In the genomic region with DNA sequence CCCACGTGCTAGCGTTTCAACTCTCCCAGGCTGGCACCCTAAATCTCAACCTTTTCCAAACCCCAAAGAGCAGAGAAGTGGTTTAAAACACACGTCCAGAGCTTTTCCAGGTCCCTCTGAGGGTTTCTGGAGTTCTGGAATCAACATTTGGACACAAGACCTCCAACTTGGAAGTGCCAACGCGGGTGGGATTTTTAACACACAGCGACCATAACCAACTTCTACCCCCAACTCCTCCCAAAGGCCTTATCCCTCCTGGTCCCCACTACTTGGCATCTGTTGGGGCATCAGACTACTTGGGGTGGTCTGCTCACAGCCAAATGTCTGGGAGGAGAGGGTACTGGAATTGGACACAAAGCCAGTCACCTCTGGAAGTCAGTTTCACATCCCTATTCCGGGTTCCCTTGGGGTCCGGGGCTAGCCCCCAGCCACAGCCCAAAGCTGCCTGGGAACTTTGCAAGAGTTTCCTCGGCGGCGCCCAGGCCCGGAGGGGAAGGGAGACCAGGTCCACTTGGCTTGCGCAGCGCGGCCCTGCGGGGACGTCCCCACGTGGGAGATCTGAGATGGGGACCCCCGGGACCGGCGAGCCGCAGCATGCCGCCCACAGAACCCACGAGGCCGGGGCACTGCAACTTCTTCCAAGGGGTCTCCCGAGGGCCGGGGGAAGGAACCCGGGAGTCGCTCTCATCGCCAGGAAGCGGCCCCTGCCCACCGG, we compare ENCODE assay signal across 7 mouse cellular contexts. TPM values are rescaled to one million over a fixed set of nuclear protein-coding genes. Genes with fewer than 3 reads are reported as not detected.
DNase-seq lines count a peak whose midpoint lies in the region; ATAC-seq and TF ChIP-seq lines count a peak whose summit lies in the region.

No protein-coding gene starts in this region.

- TF ChIP-seq RAD21 in CH12.LX (IDR thresholded peaks at IDR 0.05; ENCODE audit: low read depth, low read length): no peak

- no peak for TF ChIP-seq CTCF in CH12.LX (conservative IDR thresholded peaks at IDR 0.05 in 1 of 2, IDR thresholded peaks at IDR 0.05 in 1 of 2; ENCODE audit: low read depth in 2 of 2, low read length in 2 of 2)
- no peak for TF ChIP-seq CTCF in cortical plate, adult 2 months (IDR thresholded peaks at IDR 0.05; ENCODE audit: extremely low read depth, insufficient read depth, low read length)

- in situ Hi-C loops in CH12.LX (cut with MboI; ENCODE audit: low pct_ligation_motif_present, low pct_unique_long_range_greater_than_20kb, low sequenced_read_pairs): loop anchor here (10.0 kb wide), 1 partner anchor 202 kb away; a partner anchor contains a TSS

- peaks cover 37% of the 10 kb centered on the region for H3K79me2 ChIP-seq in CH12.LX (replicated peaks; ENCODE audit: control insufficient read depth, extremely low read depth, insufficient read depth, poor library complexity, severe bottlenecking)

- DNase-seq in A20 (ENCODE audit: low read depth, low spot score): peak; percentile 58
- DNase-seq in CH12.LX (ENCODE audit: extremely low read depth): peak; percentile 42
- DNase-seq in limb, embryonic 11.5 days (ENCODE audit: low spot score): peak; percentile 76
- DNase-seq in neural tube, embryonic 10.5 days (ENCODE audit: extremely low spot score, low spot score): peak; percentile 68

- 1% methylated on average over 25 of the region's 32 CpGs for WGBS in heart, embryonic 11.5 days (ENCODE audit: insufficient replicate concordance)
- WGBS in limb, embryonic 11.5 days: 0% methylated on average over 32 of the region's 32 CpGs

- H3K27ac ChIP-seq in CH12.LX (ENCODE audit: insufficient read depth, low read depth): peak overlapping the region; percentile 83
- peak overlapping the region; percentile 61 for H3K27ac ChIP-seq in cortical plate, adult 2 months (ENCODE audit: insufficient read depth, low read length)
- peak overlapping the region; percentile 98 for H3K27ac ChIP-seq in heart, embryonic 11.5 days (ENCODE audit: low read depth, low read length)
- H3K27ac ChIP-seq in limb, embryonic 11.5 days (replicated peaks; ENCODE audit: low read depth, low read length): peak overlapping the region; percentile 99

- ATAC-seq in heart, embryonic 11.5 days (replicated peaks; ENCODE audit: insufficient number of reproducible peaks, low FRiP score, low TSS enrichment): no peak
- ATAC-seq in limb, embryonic 11.5 days (ENCODE audit: insufficient number of reproducible peaks, low FRiP score, low TSS enrichment, low read depth): no peak
- no peak for ATAC-seq in frontal cortex, adult (ENCODE audit: low TSS enrichment)

- H3K9ac ChIP-seq in CH12.LX (ENCODE audit: insufficient read depth, low read depth): peak overlapping the region; percentile 99
- peak overlapping the region; percentile 100 for H3K9ac ChIP-seq in heart, embryonic 11.5 days (ENCODE audit: low read depth, low read length)
- peak overlapping the region; percentile 100 for H3K9ac ChIP-seq in limb, embryonic 11.5 days (ENCODE audit: low read length)

- peak overlapping the region; percentile 38 to 82 (median 78) for H3K4me3 ChIP-seq in CH12.LX (replicated peaks in 1 of 3; ENCODE audit: low read depth in 2 of 3, low read length in 2 of 3, poor library complexity in 1 of 3)
- H3K4me3 ChIP-seq in cortical plate, adult 2 months (ENCODE audit: insufficient read depth, low read length): peak overlapping the region; percentile 27
- H3K4me3 ChIP-seq in heart, embryonic 11.5 days (ENCODE audit: low read depth, low read length): peak overlapping the region; percentile 97
- H3K4me3 ChIP-seq in limb, embryonic 11.5 days (ENCODE audit: low read depth, low read length): peak overlapping the region; percentile 100

- dilution Hi-C loops in CH12.LX (cut with MboI; ENCODE audit: extremely low pct_ligation_motif_present, extremely low pct_unique_long_range_greater_than_20kb, low sequenced_read_pairs): no loop called here

- peak; percentile 39; the same call in 1 of the 2 replicates for TF ChIP-seq EP300 in CH12.LX (IDR thresholded peaks at IDR 0.05; ENCODE audit: low read length)

- no peaks in the 10 kb centered on the region for H3K9me3 ChIP-seq in CH12.LX (replicated peaks; ENCODE audit: low read length)
- H3K9me3 ChIP-seq in heart, embryonic 11.5 days (replicated peaks; ENCODE audit: control insufficient read depth, low read length): no peaks in the 10 kb centered on the region
- H3K9me3 ChIP-seq in limb, embryonic 11.5 days (ENCODE audit: control insufficient read depth, low read length): no peaks in the 10 kb centered on the region

- no peak for TF ChIP-seq POLR2A in CH12.LX (IDR thresholded peaks at IDR 0.05; ENCODE audit: low read depth, low read length)
- no peak for TF ChIP-seq POLR2A in cortical plate, adult 2 months (IDR thresholded peaks at IDR 0.05; ENCODE audit: extremely low read depth, insufficient read depth, low read length)

- peaks cover 18 to 30% of the 10 kb centered on the region in 2 experiments for H3K36me3 ChIP-seq in CH12.LX (replicated peaks in 1 of 2; ENCODE audit: control insufficient read depth in 1 of 2, insufficient read depth in 1 of 2, low read length in 1 of 2)
- peaks cover 11% of the 10 kb centered on the region for H3K36me3 ChIP-seq in heart, embryonic 11.5 days (ENCODE audit: control insufficient read depth, insufficient read depth, low read length)
- peaks cover 14% of the 10 kb centered on the region for H3K36me3 ChIP-seq in limb, embryonic 11.5 days (ENCODE audit: control insufficient read depth, insufficient read depth, low read length)

- H3K4me2 ChIP-seq in CH12.LX (ENCODE audit: insufficient read depth, low read depth, poor library complexity, severe bottlenecking): peak overlapping the region; percentile 81
- H3K4me2 ChIP-seq in heart, embryonic 11.5 days: peak overlapping the region; percentile 97
- peak overlapping the region; percentile 95 for H3K4me2 ChIP-seq in limb, embryonic 11.5 days (ENCODE audit: low read depth, severe bottlenecking)

- no peaks in the 10 kb centered on the region for H3K27me3 ChIP-seq in CH12.LX (replicated peaks)
- H3K27me3 ChIP-seq in heart, embryonic 11.5 days (ENCODE audit: control insufficient read depth, insufficient read depth, low read length): no peaks in the 10 kb centered on the region
- no peaks in the 10 kb centered on the region for H3K27me3 ChIP-seq in limb, embryonic 11.5 days (ENCODE audit: control insufficient read depth, insufficient read depth, low read length)

- peaks cover 17 to 24% of the 10 kb centered on the region in 2 experiments for H3K4me1 ChIP-seq in CH12.LX (ENCODE audit: control insufficient read depth in 1 of 2, insufficient read depth in 2 of 2)
- H3K4me1 ChIP-seq in cortical plate, adult 2 months (ENCODE audit: control insufficient read depth, insufficient read depth, low read length): peaks cover 10% of the 10 kb centered on the region
- H3K4me1 ChIP-seq in heart, embryonic 11.5 days (ENCODE audit: control insufficient read depth, insufficient read depth, low read length): peaks cover 20% of the 10 kb centered on the region
- peaks cover 19% of the 10 kb centered on the region for H3K4me1 ChIP-seq in limb, embryonic 11.5 days (ENCODE audit: control insufficient read depth, insufficient read depth, low read length)

TF ChIP-seq in CH12.LX, 34 proteins besides CTCF, POLR2A, EP300 and RAD21:
- 0 out of 2 replicates have a peak, but pooled peaks have one; percentile 6 for TF ChIP-seq BHLHE40 (IDR thresholded peaks at IDR 0.05; ENCODE audit: low read depth, low read length)
- no peak for TF ChIP-seq JUN (IDR thresholded peaks at IDR 0.05; ENCODE audit: insufficient read depth, low read depth, low read length)
- TF ChIP-seq USF1 (IDR thresholded peaks at IDR 0.05; ENCODE audit: low read depth, low read length): no peak
- 0 out of 2 replicates have a peak, but pooled peaks have one; percentile 6 for TF ChIP-seq MAX (IDR thresholded peaks at IDR 0.05; ENCODE audit: low read length)
- TF ChIP-seq JUND (conservative IDR thresholded peaks at IDR 0.05; ENCODE audit: low read depth, low read length): no peak
- TF ChIP-seq NRF1 (IDR thresholded peaks at IDR 0.05; ENCODE audit: low read depth, low read length): peak; percentile 37; the same call in 1 of the 2 replicates
- no peak for TF ChIP-seq MAZ (IDR thresholded peaks at IDR 0.05; ENCODE audit: low read depth, low read length)
- TF ChIP-seq IRF4 (IDR thresholded peaks at IDR 0.05; ENCODE audit: low read depth, low read length): peak; percentile 71
- TF ChIP-seq SIN3A (IDR thresholded peaks at IDR 0.05; ENCODE audit: low read length): 0 out of 2 replicates have a peak, but pooled peaks have one; percentile 22
- TF ChIP-seq CHD2 (IDR thresholded peaks at IDR 0.05; ENCODE audit: low read length): no peak
- no peak for TF ChIP-seq ZMIZ1 (IDR thresholded peaks at IDR 0.05; ENCODE audit: low read depth, low read length)
- 0 out of 2 replicates have a peak, but pooled peaks have one; percentile 24 for TF ChIP-seq MXI1 (IDR thresholded peaks at IDR 0.05; ENCODE audit: low read depth, low read length)
TF ChIP-seq in CH12.LX: peak in this region for 6.

RNA-seq across cellular contexts. Expression of a gene that starts 9.7 kb away (rescaled TPM):
- total RNA-seq in CH12.LX (2012; rRNA removed): 90.4 and 134 TPM in 2 replicates
- total RNA-seq in CH12.LX (2014; rRNA removed): 170 and 179 TPM in 2 replicates
- 287 and 323 TPM in 2 replicates for polyA plus RNA-seq in CH12.LX (2012; ENCODE audit: insufficient read length, low read depth)
- polyA plus RNA-seq in cortical plate, adult 2 months (2012; rRNA removed): 252 and 264 TPM in 2 replicates
- 94.3 and 96.8 TPM in 2 replicates for polyA plus RNA-seq in heart, embryonic 11.5 days (2014; fragmentation: Nextera tagmentation; extraction: Ambion mirVana)
- 300 and 440 TPM in 2 replicates for polyA plus RNA-seq in limb, embryonic 11.5 days (2014; fragmentation: Nextera tagmentation; extraction: Ambion mirVana)

RNA-seq across cellular contexts. Expression of a gene that starts 25.3 kb away (rescaled TPM):
- total RNA-seq in CH12.LX (2012; rRNA removed): 6.1 and 6.3 TPM in 2 replicates
- 8.9 TPM in 2 replicates for total RNA-seq in CH12.LX (2014; rRNA removed)
- 8.2 and 8.9 TPM in 2 replicates for polyA plus RNA-seq in CH12.LX (2012; ENCODE audit: insufficient read length, low read depth)
- 13.5 and 13.6 TPM in 2 replicates for polyA plus RNA-seq in cortical plate, adult 2 months (2012; rRNA removed)
- 14.8 and 19.1 TPM in 2 replicates for polyA plus RNA-seq in heart, embryonic 11.5 days (2014; fragmentation: Nextera tagmentation; extraction: Ambion mirVana)
- polyA plus RNA-seq in limb, embryonic 11.5 days (2014; fragmentation: Nextera tagmentation; extraction: Ambion mirVana): 14.0 and 17.6 TPM in 2 replicates

RNA-seq across cellular contexts. Expression of a gene that starts 25.4 kb away (rescaled TPM):
- 5.6 and 5.7 TPM in 2 replicates for total RNA-seq in CH12.LX (2012; rRNA removed)
- 6.9 and 8.0 TPM in 2 replicates for total RNA-seq in CH12.LX (2014; rRNA removed)
- 7.8 and 9.8 TPM in 2 replicates for polyA plus RNA-seq in CH12.LX (2012; ENCODE audit: insufficient read length, low read depth)
- polyA plus RNA-seq in cortical plate, adult 2 months (2012; rRNA removed): 21.0 and 22.3 TPM in 2 replicates
- 11.5 and 15.5 TPM in 2 replicates for polyA plus RNA-seq in heart, embryonic 11.5 days (2014; fragmentation: Nextera tagmentation; extraction: Ambion mirVana)
- polyA plus RNA-seq in limb, embryonic 11.5 days (2014; fragmentation: Nextera tagmentation; extraction: Ambion mirVana): 18.1 and 18.3 TPM in 2 replicates

Comparison
In these comparisons a context has a peak if more than half of its experiments do, and no peak if none do; other contexts are left out.
1. H3K4me3 ChIP-seq: peak in every context shown above with its lines; median percentile 100 in limb, embryonic 11.5 days; 97 in heart, embryonic 11.5 days; 78 in CH12.LX; 27 in cortical plate, adult 2 months.